Mouse (Mus musculus): ENCODE measurements at regions not wholly inside any gene's neighbourhood (a gene's known extent, or its start where the extent isn't known, plus 50 kb on each side); places are given as distances from the start of the nearest gene placed in this dataset.
A peak's percentile ranks its signal among the peaks of the same experiment; 100 is the strongest.

DNA sequence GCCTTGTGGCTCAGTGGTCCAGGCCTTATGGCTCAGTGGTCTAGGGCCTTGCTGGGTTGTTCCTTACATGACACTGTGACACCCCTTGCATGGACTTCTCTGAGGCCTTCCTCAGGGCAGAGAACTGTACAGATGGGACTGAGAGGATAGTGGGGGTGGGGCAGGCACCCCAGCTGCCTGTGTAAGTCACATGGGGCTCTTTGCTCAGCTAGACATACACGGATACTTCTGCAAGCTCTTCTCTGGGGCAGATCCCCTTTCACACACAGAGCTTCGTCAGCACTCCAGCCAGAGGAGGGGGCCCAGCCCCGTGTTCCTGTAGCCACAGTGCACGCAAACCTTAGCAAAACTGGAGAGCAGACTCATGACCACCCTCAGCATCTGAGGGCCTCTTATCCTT is 87.9 kb upstream of the Tpm1 start:
- peak overlapping the region; percentile 8; the same call in 1 of the 2 replicates for H3K27ac ChIP-seq
- 53% methylated on average over 4 of the region's 4 CpGs for WGBS
- no peak overlapping the region for H3K4me3 ChIP-seq (replicated peaks)
- no peaks in the 10 kb centered on the region for H3K9me3 ChIP-seq
- H3K4me2 ChIP-seq: no peak overlapping the region
- H3K27me3 ChIP-seq: no peaks in the 10 kb centered on the region
- H3K9ac ChIP-seq: no peak overlapping the region; the same call in 1 of the 2 replicates
- no peaks in the 10 kb centered on the region for H3K36me3 ChIP-seq (replicated peaks)
- H3K4me1 ChIP-seq: 0 out of 2 replicates have a peak, but pooled peaks cover 13% of the 10 kb centered on the region
- no peak for ATAC-seq (ENCODE audit: low FRiP score)

DNA sequence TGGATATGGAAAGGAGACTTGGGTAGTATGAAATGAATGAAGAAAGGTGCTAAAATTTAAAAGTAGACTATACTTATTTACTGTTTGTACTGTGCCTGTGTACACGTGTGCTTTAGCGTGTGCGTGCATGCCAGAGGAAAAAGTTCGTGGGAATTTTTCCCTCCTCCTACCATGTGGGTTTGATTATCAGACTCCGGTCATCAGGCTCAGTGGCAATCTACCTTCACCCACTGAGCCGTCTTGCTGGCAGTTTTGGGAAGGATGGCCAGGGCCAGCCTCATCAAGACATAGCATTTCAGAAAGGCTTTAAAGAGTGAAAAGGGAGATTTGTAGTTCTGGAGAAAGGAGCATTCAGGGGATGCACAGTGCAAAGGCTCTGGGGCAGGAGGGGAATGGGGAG is 87.0 kb upstream of the Tpm1 start:
- no peaks in the 10 kb centered on the region for H3K36me3 ChIP-seq (replicated peaks)
- H3K9me3 ChIP-seq: no peaks in the 10 kb centered on the region
- H3K4me1 ChIP-seq: 0 out of 2 replicates have a peak, but pooled peaks cover 13% of the 10 kb centered on the region
- no peak overlapping the region; the same call in 1 of the 2 replicates for H3K27ac ChIP-seq
- no peak for ATAC-seq (ENCODE audit: low FRiP score)
- WGBS: 81% methylated on average over 6 of the region's 6 CpGs
- H3K27me3 ChIP-seq: no peaks in the 10 kb centered on the region
- H3K4me2 ChIP-seq: no peak overlapping the region
- no peak overlapping the region for H3K9ac ChIP-seq
- no peak overlapping the region for H3K4me3 ChIP-seq (replicated peaks)

GRCm38 (mm10) chr9:67134378-67134777 is 85.2 kb upstream of the Tpm1 start:
- Histone ChIP-seq H3K9me3 (no peaks in the 10 kb centered on the region), H3K4me2 (no peak overlapping the region), H3K36me3 (replicated peaks) (no peaks in the 10 kb centered on the region), H3K4me3 (replicated peaks) (no peak overlapping the region), H3K27me3 (no peaks in the 10 kb centered on the region), H3K9ac (no peak overlapping the region), H3K4me1 (0 out of 2 replicates have a peak, but pooled peaks cover 10% of the 10 kb centered on the region), H3K27ac (no peak overlapping the region)
- no peak for ATAC-seq (ENCODE audit: low FRiP score)
- 73% methylated on average over 6 of the region's 6 CpGs for WGBS

GRCm38 (mm10) chr9:67132370-67132769 is 83.2 kb upstream of the Tpm1 start:
- H3K9ac ChIP-seq: no peak overlapping the region
- no peak for ATAC-seq (ENCODE audit: low FRiP score)
- WGBS: 86% methylated on average over 5 of the region's 5 CpGs
- H3K9me3 ChIP-seq: no peaks in the 10 kb centered on the region
- H3K27ac ChIP-seq: no peak overlapping the region
- no peak overlapping the region for H3K4me3 ChIP-seq (replicated peaks)
- H3K27me3 ChIP-seq: no peaks in the 10 kb centered on the region
- 0 out of 2 replicates have a peak, but pooled peaks cover 10% of the 10 kb centered on the region for H3K4me1 ChIP-seq
- H3K4me2 ChIP-seq: no peak overlapping the region
- H3K36me3 ChIP-seq (replicated peaks): no peaks in the 10 kb centered on the region

GRCm38 (mm10) chr9:67130730-67131440 is 81.7 kb upstream of the Tpm1 start:
- no peak overlapping the region for H3K27ac ChIP-seq
- H3K27me3 ChIP-seq: no peaks in the 10 kb centered on the region
- no peak overlapping the region for H3K9ac ChIP-seq
- H3K9me3 ChIP-seq: no peaks in the 10 kb centered on the region
- no peak overlapping the region for H3K4me2 ChIP-seq
- H3K4me1 ChIP-seq: no peaks in the 10 kb centered on the region
- 87% methylated on average over 8 of the region's 8 CpGs for WGBS
- ATAC-seq (ENCODE audit: low FRiP score): no peak
- H3K4me3 ChIP-seq (replicated peaks): no peak overlapping the region
- no peaks in the 10 kb centered on the region for H3K36me3 ChIP-seq (replicated peaks)

GRCm38 (mm10) chr9:67129891-67130290 is 80.7 kb upstream of the Tpm1 start:
- H3K27ac ChIP-seq: no peak overlapping the region
- ATAC-seq (ENCODE audit: low FRiP score): no peak
- H3K4me2 ChIP-seq: no peak overlapping the region
- no peaks in the 10 kb centered on the region for H3K27me3 ChIP-seq
- no peaks in the 10 kb centered on the region for H3K4me1 ChIP-seq
- no peak overlapping the region for H3K9ac ChIP-seq
- 79% methylated on average over 3 of the region's 3 CpGs for WGBS
- H3K4me3 ChIP-seq (replicated peaks): no peak overlapping the region
- H3K36me3 ChIP-seq (replicated peaks): no peaks in the 10 kb centered on the region
- no peaks in the 10 kb centered on the region for H3K9me3 ChIP-seq

- H3K36me3 ChIP-seq (replicated peaks): no peaks in the 10 kb centered on the region
- H3K27me3 ChIP-seq: no peaks in the 10 kb centered on the region
- H3K9ac ChIP-seq: no peak overlapping the region
- H3K4me3 ChIP-seq (replicated peaks): no peak overlapping the region
- no peak overlapping the region for H3K4me2 ChIP-seq
- H3K9me3 ChIP-seq: no peaks in the 10 kb centered on the region
- 97% methylated on average over 3 of the region's 3 CpGs for WGBS
- ATAC-seq (ENCODE audit: low FRiP score): no peak
- no peak overlapping the region for H3K27ac ChIP-seq
- H3K4me1 ChIP-seq: no peaks in the 10 kb centered on the region
Observed at GRCm38 (mm10) chr9:67129095-67129494, 79.9 kb upstream of the Tpm1 start.

- no peaks in the 10 kb centered on the region for H3K9me3 ChIP-seq
- H3K27ac ChIP-seq: no peak overlapping the region
- H3K27me3 ChIP-seq: no peaks in the 10 kb centered on the region
- no peak overlapping the region for H3K9ac ChIP-seq
- H3K4me2 ChIP-seq: no peak overlapping the region
- no peak for ATAC-seq (ENCODE audit: low FRiP score)
- no peaks in the 10 kb centered on the region for H3K4me1 ChIP-seq
- no peaks in the 10 kb centered on the region for H3K36me3 ChIP-seq (replicated peaks)
- no peak overlapping the region for H3K4me3 ChIP-seq (replicated peaks)
- 97% methylated on average over 7 of the region's 7 CpGs for WGBS
Observed at GRCm38 (mm10) chr9:67121691-67122090, 72.5 kb upstream of the Tpm1 start.

DNA sequence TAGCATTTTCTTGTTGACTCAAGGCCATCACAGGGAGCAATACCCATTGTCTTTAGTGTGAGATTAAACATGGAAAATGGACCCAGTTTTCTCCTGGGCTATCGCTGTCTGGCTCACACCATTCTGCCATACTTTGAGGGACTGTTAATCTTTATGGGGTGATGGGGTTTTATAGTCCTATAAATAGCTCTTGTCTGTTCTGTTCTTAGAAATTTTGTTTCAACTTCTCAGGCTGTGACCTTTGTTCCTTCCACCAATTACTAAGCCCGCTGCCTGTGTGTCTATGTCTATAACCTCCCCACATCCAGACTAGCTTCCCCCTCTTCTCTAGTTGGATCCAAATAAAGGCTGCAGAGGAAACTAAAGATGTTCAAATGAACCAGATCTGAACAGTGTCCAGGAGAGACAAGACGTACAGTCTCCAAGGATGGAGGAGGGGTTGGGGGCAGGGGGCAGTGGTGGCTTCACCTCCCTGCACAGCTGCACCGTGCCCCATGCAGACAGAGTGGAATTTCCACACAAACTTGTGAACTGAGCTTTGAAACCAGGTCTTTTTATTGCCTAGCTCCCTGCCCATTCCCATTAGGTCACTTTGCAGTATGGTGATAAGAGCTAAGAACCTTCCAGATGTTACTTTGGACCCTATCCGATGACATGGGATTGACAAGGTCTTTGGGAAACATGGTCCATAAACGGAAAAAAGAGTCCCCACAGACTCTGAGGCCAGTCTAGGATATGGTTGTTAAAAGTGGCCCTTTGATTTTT is 69.9 kb upstream of the Tpm1 start:
- WGBS: 83% methylated on average over 6 of the region's 6 CpGs
- ATAC-seq (ENCODE audit: low FRiP score): no peak

GRCm38 (mm10) chr9:67118429-67118828 is 69.2 kb upstream of the Tpm1 start:
- H3K9ac ChIP-seq: no peak overlapping the region
- no peak for ATAC-seq (ENCODE audit: low FRiP score)
- no peak overlapping the region for H3K27ac ChIP-seq
- no peak overlapping the region for H3K4me3 ChIP-seq (replicated peaks)
- H3K4me2 ChIP-seq: no peak overlapping the region
- no peaks in the 10 kb centered on the region for H3K36me3 ChIP-seq (replicated peaks)
- H3K27me3 ChIP-seq: no peaks in the 10 kb centered on the region
- WGBS: 94% methylated on average over 1 of the region's 1 CpGs
- H3K9me3 ChIP-seq: no peaks in the 10 kb centered on the region
- H3K4me1 ChIP-seq: no peaks in the 10 kb centered on the region

More for the DNA sequence above, 69.9 kb upstream of the Tpm1 start:
- H3K27me3 ChIP-seq: no peaks in the 10 kb centered on the region
- H3K4me1 ChIP-seq: no peaks in the 10 kb centered on the region
- H3K4me2 ChIP-seq: no peak overlapping the region
- no peak overlapping the region for H3K4me3 ChIP-seq (replicated peaks)
- H3K27ac ChIP-seq: no peak overlapping the region
- H3K9me3 ChIP-seq: no peaks in the 10 kb centered on the region
- H3K36me3 ChIP-seq (replicated peaks): no peaks in the 10 kb centered on the region
- no peak overlapping the region for H3K9ac ChIP-seq

- no peak for ATAC-seq (ENCODE audit: low FRiP score)
- no peaks in the 10 kb centered on the region for H3K36me3 ChIP-seq (replicated peaks)
- no peaks in the 10 kb centered on the region for H3K9me3 ChIP-seq
Observed at GRCm38 (mm10) chr9:67117639-67118038, 68.4 kb upstream of the Tpm1 start.

DNA sequence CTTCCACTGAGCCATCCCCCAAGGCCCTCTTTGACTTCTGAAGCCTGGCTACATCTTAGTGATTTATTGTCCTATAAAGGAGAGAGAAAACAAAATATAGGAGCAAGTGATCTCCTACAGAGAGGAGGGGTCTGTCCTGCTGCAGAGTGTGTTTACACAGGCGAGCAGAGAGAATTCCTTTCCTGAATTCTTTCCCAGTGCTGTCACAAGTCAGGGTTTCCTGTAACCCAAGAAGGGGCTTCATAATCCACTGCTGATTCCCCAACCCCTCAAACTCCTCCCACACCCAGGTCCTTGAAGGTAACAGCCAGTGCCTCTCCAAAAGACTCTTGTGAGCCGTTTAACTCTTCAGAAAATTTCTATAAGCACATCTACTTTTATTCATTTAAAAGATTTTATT is 66.8 kb upstream of the Tpm1 start:
- WGBS: 59% methylated on average over 2 of the region's 2 CpGs
- H3K4me1 ChIP-seq: peaks cover 8% of the 10 kb centered on the region; the same call in 1 of the 2 replicates
- H3K27ac ChIP-seq: no peak overlapping the region
- no peaks in the 10 kb centered on the region for H3K27me3 ChIP-seq
- H3K4me3 ChIP-seq (replicated peaks): no peak overlapping the region
- H3K9ac ChIP-seq: no peak overlapping the region
- no peak for ATAC-seq (ENCODE audit: low FRiP score)
- H3K9me3 ChIP-seq: no peaks in the 10 kb centered on the region
- no peaks in the 10 kb centered on the region for H3K36me3 ChIP-seq (replicated peaks)
- H3K4me2 ChIP-seq: no peak overlapping the region

More at GRCm38 (mm10) chr9:67117639-67118038, 68.4 kb upstream of the Tpm1 start:
- no peaks in the 10 kb centered on the region for H3K27me3 ChIP-seq
- H3K4me3 ChIP-seq (replicated peaks): no peak overlapping the region
- no peak overlapping the region for H3K27ac ChIP-seq
- no peak overlapping the region for H3K4me2 ChIP-seq
- 88% methylated on average over 5 of the region's 5 CpGs for WGBS
- peaks cover under 1% of the 10 kb centered on the region; the same call in 1 of the 2 replicates for H3K4me1 ChIP-seq
- H3K9ac ChIP-seq: no peak overlapping the region
